8 mouse cellular contexts compared by ENCODE assay signal in genomic region chr17:31728968-31729501, GRCm38 (mm10). TPM values are rescaled to one million over a fixed set of nuclear protein-coding genes. Genes with fewer than 3 reads are reported as not detected.
A peak's percentile ranks its signal among the peaks of the same experiment; 100 is the strongest.
DNase-seq lines count a peak whose midpoint lies in the region; ATAC-seq and TF ChIP-seq lines count a peak whose summit lies in the region.

No protein-coding gene starts in this region.

- no peak overlapping the region for H3K27ac ChIP-seq in forebrain, embryonic 16.5 days (ENCODE audit: low read length)
- no peak overlapping the region for H3K27ac ChIP-seq in intestine, embryonic 14.5 days (ENCODE audit: low read depth)

- peak; percentile 21 for DNase-seq in layer of hippocampus, adult 11-12 months (ENCODE audit: low spot score)
- no peak for DNase-seq in layer of hippocampus, adult 9-11 months
- peak; percentile 42 for DNase-seq in Muller cell, postnatal 12 days (ENCODE audit: inconsistent ontology term)
- DNase-seq in intestine, embryonic 14.5 days (ENCODE audit: low spot score): no peak
- DNase-seq in lung, adult 2 months: peak; percentile 33
- DNase-seq in urinary bladder, adult 2 months (ENCODE audit: low spot score): peak; percentile 50
- no peak for DNase-seq in layer of hippocampus, postnatal 25 days (ENCODE audit: extremely low spot score in 1 of 2, low spot score in 1 of 2)

- no peak for TF ChIP-seq POLR2A in lung, adult 2 months (IDR thresholded peaks at IDR 0.05; ENCODE audit: borderline replicate concordance, extremely low read depth, low read depth, low read length)

- H3K27me3 ChIP-seq in forebrain, embryonic 16.5 days (replicated peaks; ENCODE audit: control insufficient read depth, insufficient read depth, low read length): no peaks in the 10 kb centered on the region
- no peaks in the 10 kb centered on the region for H3K27me3 ChIP-seq in intestine, embryonic 14.5 days (replicated peaks; ENCODE audit: control insufficient read depth, insufficient read depth, low read length)

- H3K4me3 ChIP-seq in forebrain, embryonic 16.5 days (replicated peaks; ENCODE audit: low read length): no peak overlapping the region
- H3K4me3 ChIP-seq in intestine, embryonic 14.5 days (ENCODE audit: low read depth, low read length): no peak overlapping the region
- no peak overlapping the region for H3K4me3 ChIP-seq in lung, adult 2 months (replicated peaks; ENCODE audit: extremely low read depth, low read depth, low read length)

- peak; percentile 17; the same call in 1 of the 2 replicates for TF ChIP-seq CTCF in lung, adult 2 months (IDR thresholded peaks at IDR 0.05; ENCODE audit: insufficient read depth, low read length)

- no peaks in the 10 kb centered on the region for H3K9me3 ChIP-seq in forebrain, embryonic 16.5 days (ENCODE audit: control insufficient read depth, low read length)
- H3K9me3 ChIP-seq in intestine, embryonic 14.5 days (ENCODE audit: control insufficient read depth, low read length): no peaks in the 10 kb centered on the region

- WGBS in forebrain, embryonic 16.5 days: 76% methylated on average over 7 of the region's 7 CpGs
- 72% methylated on average over 7 of the region's 7 CpGs for WGBS in intestine, embryonic 14.5 days
- 43% methylated on average over 7 of the region's 7 CpGs for WGBS in lung, adult 2 months

- peaks cover 14% of the 10 kb centered on the region for H3K4me1 ChIP-seq in forebrain, embryonic 16.5 days (replicated peaks; ENCODE audit: control insufficient read depth, insufficient read depth, low read length)
- peaks cover 6% of the 10 kb centered on the region; the same call in 1 of the 2 replicates for H3K4me1 ChIP-seq in intestine, embryonic 14.5 days (replicated peaks; ENCODE audit: control insufficient read depth, insufficient read depth, low read length)
- peaks cover 5% of the 10 kb centered on the region; the same call in 1 of the 2 replicates for H3K4me1 ChIP-seq in lung, adult 2 months (ENCODE audit: control insufficient read depth, insufficient read depth, low read length)

- ATAC-seq in forebrain, embryonic 16.5 days: peak; percentile 36; the same call in 1 of the 2 replicates
- peak; percentile 61 for ATAC-seq in intestine, embryonic 14.5 days (replicated peaks; ENCODE audit: low FRiP score, low TSS enrichment, low read depth)

- no peak overlapping the region for H3K4me2 ChIP-seq in forebrain, embryonic 16.5 days (ENCODE audit: low read length)
- no peak overlapping the region for H3K4me2 ChIP-seq in intestine, embryonic 14.5 days (ENCODE audit: low read length)

- H3K9ac ChIP-seq in forebrain, embryonic 16.5 days (replicated peaks; ENCODE audit: low read depth, low read length): no peak overlapping the region
- no peak overlapping the region for H3K9ac ChIP-seq in intestine, embryonic 14.5 days (ENCODE audit: low read length)

- H3K36me3 ChIP-seq in forebrain, embryonic 16.5 days (ENCODE audit: control insufficient read depth, insufficient read depth): no peaks in the 10 kb centered on the region
- no peaks in the 10 kb centered on the region for H3K36me3 ChIP-seq in intestine, embryonic 14.5 days (ENCODE audit: control insufficient read depth, insufficient read depth, low read length)

RNA-seq across cellular contexts. Expression of gene Cryaa, which starts 51.4 kb away (rescaled TPM):
- not detected in 2 replicates for polyA plus RNA-seq in forebrain, embryonic 16.5 days (2015; fragmentation: Nextera tagmentation; extraction: Ambion mirVana)
- 0.13 and 0.14 TPM in 2 replicates for polyA plus RNA-seq in intestine, embryonic 14.5 days (2014; fragmentation: Nextera tagmentation; extraction: Ambion mirVana)
- 2.5 and 2.9 TPM in 2 replicates for polyA plus RNA-seq in lung, adult 2 months (2012; rRNA removed)
- not detected in 2 replicates for polyA plus RNA-seq in urinary bladder, adult 2 months (2012; rRNA removed)
- under 1 TPM in 1 of 2 experiments, not detected in 1; 0.31 TPM for total RNA-seq in layer of hippocampus, postnatal 25 days (2021)

Comparison
In these comparisons a context has a peak if more than half of its experiments do, and no peak if none do; other contexts are left out.
1. DNase-seq: peak in layer of hippocampus, adult 11-12 months (single experiment), Muller cell, postnatal 12 days (single experiment), lung, adult 2 months (single experiment) and urinary bladder, adult 2 months (single experiment); none in layer of hippocampus, adult 9-11 months (single experiment), intestine, embryonic 14.5 days (single experiment) and layer of hippocampus, postnatal 25 days (0 of 2).